Mouse (Mus musculus): Measurements from ENCODE around the gene Hspa1a. TPM values are rescaled to one million over a fixed set of nuclear protein-coding genes. Genes with fewer than 3 reads are reported as not detected.
"Not testable (repeated sequence)": the region's sequence is repeated elsewhere in the genome, so short reads cannot be mapped to it uniquely, and the experiment has no call there.

Hspa1a gene
- 0.94 and 2.1 TPM in 2 replicates for polyA plus RNA-seq (2016; fragmentation: Nextera tagmentation; extraction: Ambion mirVana)

DNA sequence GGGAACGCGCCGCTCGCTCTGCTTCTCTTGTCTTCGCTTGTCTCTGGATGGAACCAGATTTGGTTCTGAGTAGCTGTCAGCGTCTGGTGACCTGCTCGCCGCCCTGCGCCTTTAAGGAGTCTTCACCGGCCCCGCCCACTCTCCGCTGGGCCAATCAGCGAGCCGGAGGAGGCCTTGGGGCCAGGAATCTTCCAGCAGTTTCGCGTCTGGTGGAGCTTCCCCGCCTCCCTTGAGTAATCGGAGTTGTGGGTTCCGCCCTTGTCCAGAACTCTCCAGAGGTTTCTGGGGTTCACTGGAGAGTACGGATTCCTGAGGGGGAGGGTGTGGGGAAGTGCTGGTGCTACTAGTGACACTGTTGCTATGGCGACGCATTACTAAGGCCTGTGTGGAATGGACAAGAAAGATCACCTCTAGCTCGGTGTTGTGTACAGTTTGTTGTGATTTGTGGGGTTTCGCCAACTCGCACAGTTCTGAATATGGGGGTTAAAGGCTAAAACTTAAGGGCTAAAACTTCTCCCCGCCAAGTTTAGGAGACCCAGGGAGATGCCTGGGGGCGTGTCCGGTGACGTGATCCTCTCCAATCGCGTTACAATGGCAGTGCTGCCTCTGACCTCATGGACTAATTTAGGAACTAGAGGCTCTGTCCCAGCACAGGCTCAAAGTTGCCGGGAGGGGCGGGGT, at the start of gene Hspa1a, which contains the start of gene Hspa1l:
TSS of gene Hspa1a (minus strand) at position 88 of the 681 bp plus-strand sequence.
TSS of gene Hspa1l (plus strand) at position 635 of the 681 bp plus-strand sequence.
- H3K9me3 ChIP-seq; H3K4me1 ChIP-seq; H3K36me3 ChIP-seq (replicated peaks): not testable (repeated sequence)
- WGBS = under 1% methylated on average over 33 of the region's 33 CpGs
- DNase-seq (ENCODE audit: extremely low spot score, low spot score) = peak; percentile 77
- H3K4me3 ChIP-seq = peak within 1 kb of the TSS; percentile 57
- peak within 1 kb of the TSS; percentile 78 for H3K27ac ChIP-seq
- H3K27me3 ChIP-seq (ENCODE audit: poor library complexity, severe bottlenecking) = peaks cover 51% of the 10 kb centered on the region

DNA sequence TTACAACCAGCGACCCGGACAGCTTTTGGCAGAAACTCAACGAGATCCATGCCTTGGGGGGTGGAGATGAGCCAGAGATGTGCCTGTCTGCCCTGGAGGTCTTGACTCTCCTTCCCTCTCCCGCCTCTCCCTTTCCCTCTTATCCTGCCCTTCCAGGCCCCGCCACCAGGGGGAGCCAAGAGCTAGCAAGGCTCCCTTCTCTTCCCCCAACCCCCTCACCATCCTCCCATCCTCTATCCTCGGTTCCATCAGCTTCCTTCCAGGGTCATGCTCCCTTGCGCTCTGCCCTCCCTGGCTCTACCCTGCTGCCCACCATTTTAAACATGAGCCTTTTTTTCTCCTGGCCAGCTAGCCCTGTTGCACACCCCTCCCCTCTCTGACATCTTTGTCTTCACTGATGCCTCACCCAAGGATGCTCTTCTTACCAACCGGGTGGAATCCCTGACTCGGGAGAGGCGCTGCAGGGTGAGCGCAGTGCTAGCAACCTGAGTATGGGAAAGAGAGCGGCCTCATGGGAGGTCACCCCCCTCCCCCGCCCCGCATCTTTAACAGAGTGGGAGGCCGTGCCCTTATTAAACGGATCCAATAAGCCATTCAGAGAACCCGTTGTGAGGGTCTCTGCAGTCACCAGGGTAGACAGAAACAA, 49.3 kb upstream of the Hspa1a start:
- Histone ChIP-seq H3K27me3 (ENCODE audit: poor library complexity, severe bottlenecking) (no peaks in the 10 kb centered on the region), H3K27ac (peak overlapping the region; percentile 81), H3K4me1 (peaks cover 42% of the 10 kb centered on the region), H3K9me3 (no peaks in the 10 kb centered on the region), H3K4me3 (peak overlapping the region; percentile 32), H3K36me3 (replicated peaks) (peaks cover 23% of the 10 kb centered on the region)
- DNase-seq (ENCODE audit: extremely low spot score, low spot score) = peak; percentile 91
- 6% methylated on average over 17 of the region's 17 CpGs for WGBS

DNA sequence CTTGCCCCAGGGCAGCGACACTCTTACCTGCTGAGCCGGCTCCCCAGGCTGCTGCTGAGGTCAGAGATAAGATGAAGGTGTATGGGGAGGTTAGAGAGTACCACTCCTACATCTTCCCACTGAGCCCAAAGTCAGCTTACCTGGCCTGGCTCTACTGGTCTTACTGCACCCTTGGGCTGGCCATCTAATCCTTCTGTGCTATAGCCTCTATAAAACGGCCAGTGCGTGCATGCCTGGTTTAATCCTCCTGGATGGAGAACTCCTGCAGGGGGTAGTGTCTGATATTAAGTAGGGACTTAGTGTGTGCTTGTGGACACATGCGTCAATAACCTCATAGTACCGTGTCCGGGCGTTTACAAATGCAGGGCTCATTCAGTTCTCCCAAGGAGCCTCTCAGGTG, 48.6 kb upstream of the Hspa1a start:
- Histone ChIP-seq H3K4me1 (peaks cover 35% of the 10 kb centered on the region), H3K27ac (no peak overlapping the region), H3K27me3 (ENCODE audit: poor library complexity, severe bottlenecking) (no peaks in the 10 kb centered on the region), H3K36me3 (replicated peaks) (peaks cover 31% of the 10 kb centered on the region), H3K9me3 (no peaks in the 10 kb centered on the region), H3K4me3 (no peak overlapping the region)
- WGBS = 90% methylated on average over 8 of the region's 8 CpGs
- no peak for DNase-seq (ENCODE audit: extremely low spot score, low spot score)

DNA sequence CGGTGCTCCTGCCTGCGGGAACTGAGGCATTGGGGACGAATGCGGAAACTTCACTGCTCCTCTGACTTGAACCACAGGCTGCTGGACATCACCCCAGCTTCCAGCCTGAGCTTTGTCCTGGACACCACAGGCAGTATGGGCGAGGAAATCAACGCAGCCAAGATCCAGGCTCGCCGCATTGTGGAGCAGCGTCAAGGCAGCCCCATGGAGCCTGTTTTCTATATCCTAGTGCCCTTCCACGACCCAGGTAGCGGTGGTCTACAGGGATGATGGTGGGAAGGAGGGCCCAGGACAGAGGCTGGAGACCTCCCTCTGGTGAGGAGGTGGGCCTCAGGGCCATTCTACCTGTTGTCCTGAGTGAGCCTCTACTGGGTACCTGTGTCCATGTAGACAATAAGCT, 47.9 kb upstream of the Hspa1a start:
- Histone ChIP-seq H3K27ac (no peak overlapping the region), H3K36me3 (replicated peaks) (peaks cover 37% of the 10 kb centered on the region), H3K27me3 (ENCODE audit: poor library complexity, severe bottlenecking) (no peaks in the 10 kb centered on the region), H3K9me3 (no peaks in the 10 kb centered on the region), H3K4me1 (peaks cover 33% of the 10 kb centered on the region), H3K4me3 (peak overlapping the region; percentile 15; the same call in 1 of the 2 replicates)
- no peak for DNase-seq (ENCODE audit: extremely low spot score, low spot score)
- 81% methylated on average over 11 of the region's 11 CpGs for WGBS

DNA sequence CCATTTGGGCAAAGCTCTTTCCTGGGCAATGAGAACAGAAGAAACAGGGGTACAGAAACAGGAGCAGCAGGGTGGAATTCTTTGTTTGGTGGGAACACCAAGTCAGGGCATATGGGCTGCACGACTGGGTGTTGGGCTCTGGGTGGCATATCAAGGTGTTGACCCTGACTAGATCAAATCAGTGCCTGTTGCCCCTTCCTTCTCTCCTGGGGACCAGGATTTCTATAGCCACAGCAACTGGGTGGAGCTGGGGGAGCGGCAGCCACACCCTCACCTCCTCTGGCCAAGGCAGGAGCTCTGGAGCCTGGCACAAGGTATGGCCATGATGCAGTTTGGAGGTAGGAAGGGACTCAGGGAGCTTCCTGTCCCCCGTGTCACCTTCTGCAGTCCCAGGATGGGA, 46.2 kb upstream of the Hspa1a start:
- peaks cover 16% of the 10 kb centered on the region for H3K4me1 ChIP-seq
- WGBS = 79% methylated on average over 3 of the region's 3 CpGs
- DNase-seq (ENCODE audit: extremely low spot score, low spot score) = no peak
- H3K27ac ChIP-seq = no peak overlapping the region
- H3K4me3 ChIP-seq = no peak overlapping the region
- peaks cover 54% of the 10 kb centered on the region for H3K36me3 ChIP-seq (replicated peaks)
- no peaks in the 10 kb centered on the region for H3K9me3 ChIP-seq
- H3K27me3 ChIP-seq (ENCODE audit: poor library complexity, severe bottlenecking) = no peaks in the 10 kb centered on the region

DNA sequence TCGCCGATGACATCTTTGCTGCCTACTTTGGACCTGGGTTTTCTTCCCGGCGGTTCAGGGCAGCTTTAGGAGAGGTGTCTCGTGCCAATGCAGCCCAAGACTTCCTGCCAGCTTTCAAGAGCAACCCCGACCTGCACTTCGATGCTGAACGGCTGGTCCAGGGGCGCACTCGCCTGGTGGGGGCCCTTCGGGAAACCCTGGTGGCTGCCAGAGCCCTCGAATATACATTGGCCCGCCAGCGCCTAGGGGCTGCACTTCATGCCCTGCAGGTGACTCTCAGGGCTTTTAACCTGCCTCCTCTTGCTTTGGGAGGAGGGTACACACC, 45.7 kb upstream of the Hspa1a start:
- H3K36me3 ChIP-seq (replicated peaks) = peaks cover 59% of the 10 kb centered on the region
- no peak for DNase-seq (ENCODE audit: extremely low spot score, low spot score)
- 73% methylated on average over 14 of the region's 14 CpGs for WGBS
- no peak overlapping the region for H3K27ac ChIP-seq
- no peaks in the 10 kb centered on the region for H3K27me3 ChIP-seq (ENCODE audit: poor library complexity, severe bottlenecking)
- H3K9me3 ChIP-seq = no peaks in the 10 kb centered on the region
- H3K4me3 ChIP-seq = no peak overlapping the region
- peaks cover 16% of the 10 kb centered on the region for H3K4me1 ChIP-seq

DNA sequence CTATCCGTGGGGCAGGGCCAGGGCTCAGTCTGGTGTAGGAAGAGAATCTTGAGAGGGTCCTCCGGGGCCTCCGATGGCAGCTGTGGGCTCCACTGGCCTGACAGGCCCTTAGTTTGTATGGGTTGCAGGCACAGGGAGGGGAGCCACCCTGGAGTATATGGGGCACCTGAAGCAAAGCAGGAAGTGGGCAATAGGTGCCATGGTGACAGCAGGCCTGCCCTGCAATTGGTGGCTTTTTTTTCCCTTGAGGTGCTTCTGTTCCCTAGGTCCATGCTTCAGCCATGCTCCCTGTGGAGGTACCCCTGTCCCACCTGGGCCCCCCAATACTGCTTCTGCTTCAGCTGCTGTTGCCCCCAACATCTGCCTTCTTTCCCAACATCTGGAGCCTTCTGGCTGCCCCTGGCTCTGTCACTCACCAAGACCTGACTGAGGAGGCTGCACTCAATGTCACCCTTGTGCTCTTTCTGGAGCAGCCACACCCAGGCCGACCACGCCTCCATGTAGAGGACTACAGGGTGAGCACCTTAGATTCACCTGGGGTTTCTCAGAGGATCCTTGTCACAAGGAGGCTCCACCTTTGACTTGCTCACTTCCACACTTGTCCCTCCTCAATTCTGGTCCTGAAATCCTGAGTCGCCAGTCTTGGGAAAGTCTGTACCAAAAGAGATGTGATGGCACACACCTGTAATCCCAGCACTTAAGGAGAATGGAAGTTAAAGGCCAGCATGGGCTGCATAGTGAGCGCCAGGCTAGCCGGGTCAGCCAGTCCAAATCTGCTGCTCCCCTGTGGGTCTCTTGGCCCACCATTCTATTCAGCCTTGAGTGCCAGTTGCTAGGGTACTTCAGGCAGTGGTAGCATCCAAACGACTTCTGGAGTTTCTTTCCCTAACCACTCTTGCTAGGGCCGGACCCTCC, 45.1 kb upstream of the Hspa1a start:
- Histone ChIP-seq H3K36me3 (replicated peaks) (peaks cover 66% of the 10 kb centered on the region), H3K9me3 (no peaks in the 10 kb centered on the region), H3K27me3 (ENCODE audit: poor library complexity, severe bottlenecking) (no peaks in the 10 kb centered on the region), H3K27ac (peak overlapping the region; percentile 35; the same call in 1 of the 2 replicates), H3K4me3 (no peak overlapping the region), H3K4me1 (peaks cover 15% of the 10 kb centered on the region)
- 79% methylated on average over 10 of the region's 10 CpGs for WGBS
- no peak for DNase-seq (ENCODE audit: extremely low spot score, low spot score)

DNA sequence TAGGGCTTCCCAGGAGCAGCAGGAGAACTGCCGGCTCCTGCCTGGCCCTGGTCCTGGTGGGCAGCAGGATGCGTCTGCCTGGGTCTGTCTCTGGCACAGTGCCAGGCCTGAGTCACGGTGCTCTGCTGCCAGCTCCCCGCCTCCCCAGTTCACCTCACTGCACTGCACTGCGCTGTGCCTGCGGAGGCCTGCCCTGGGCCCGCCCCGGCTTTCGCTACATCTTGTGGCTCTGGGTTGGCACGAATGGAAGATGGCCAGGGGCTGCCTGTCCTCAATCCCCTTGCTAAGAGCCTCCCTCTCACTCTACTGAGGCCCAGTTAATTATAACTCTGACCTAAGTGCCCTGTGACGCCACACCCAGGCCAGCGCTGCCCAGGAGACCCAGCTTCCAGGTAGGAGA, 44.4 kb upstream of the Hspa1a start, which contains the start of gene Vwa7:
TSS of gene Vwa7 (plus strand) at position 204 of the 400 bp plus-strand sequence.
- no peaks in the 10 kb centered on the region for H3K9me3 ChIP-seq
- H3K36me3 ChIP-seq (replicated peaks) = peaks cover 72% of the 10 kb centered on the region
- peaks cover 9% of the 10 kb centered on the region for H3K4me1 ChIP-seq
- DNase-seq (ENCODE audit: extremely low spot score, low spot score) = no peak
- H3K4me3 ChIP-seq = no peak within 1 kb of the TSS
- H3K27ac ChIP-seq = peak within 1 kb of the TSS; percentile 35; the same call in 1 of the 2 replicates
- no peaks in the 10 kb centered on the region for H3K27me3 ChIP-seq (ENCODE audit: poor library complexity, severe bottlenecking)
- 90% methylated on average over 11 of the region's 12 CpGs for WGBS

DNA sequence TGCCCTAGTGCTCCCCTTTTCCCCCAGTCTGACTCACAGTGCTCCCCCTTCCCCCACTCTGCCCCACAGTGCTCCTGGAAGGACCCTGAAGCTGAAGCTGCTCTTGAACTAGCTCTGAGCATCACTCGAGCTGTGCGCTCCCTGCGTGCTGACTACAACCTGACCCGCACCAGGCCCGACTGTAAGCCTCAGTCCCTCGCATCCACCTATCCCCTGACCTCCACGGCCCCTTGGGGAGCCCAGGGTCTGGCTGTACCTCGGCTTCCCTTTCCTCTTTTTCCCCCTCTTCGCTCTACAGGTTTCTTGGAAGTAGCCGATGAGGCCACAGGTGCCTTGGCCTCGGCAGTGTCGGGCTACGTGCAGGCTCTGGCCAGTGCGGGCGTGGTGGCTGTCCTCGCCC, 43.3 kb upstream of the Hspa1a start:
- DNase-seq (ENCODE audit: extremely low spot score, low spot score) = no peak
- 95% methylated on average over 16 of the region's 16 CpGs for WGBS
- H3K27ac ChIP-seq = no peak overlapping the region
- H3K27me3 ChIP-seq (ENCODE audit: poor library complexity, severe bottlenecking) = no peaks in the 10 kb centered on the region
- no peak overlapping the region for H3K4me3 ChIP-seq
- no peaks in the 10 kb centered on the region for H3K4me1 ChIP-seq
- peaks cover 83% of the 10 kb centered on the region for H3K36me3 ChIP-seq (replicated peaks)
- no peaks in the 10 kb centered on the region for H3K9me3 ChIP-seq

DNA sequence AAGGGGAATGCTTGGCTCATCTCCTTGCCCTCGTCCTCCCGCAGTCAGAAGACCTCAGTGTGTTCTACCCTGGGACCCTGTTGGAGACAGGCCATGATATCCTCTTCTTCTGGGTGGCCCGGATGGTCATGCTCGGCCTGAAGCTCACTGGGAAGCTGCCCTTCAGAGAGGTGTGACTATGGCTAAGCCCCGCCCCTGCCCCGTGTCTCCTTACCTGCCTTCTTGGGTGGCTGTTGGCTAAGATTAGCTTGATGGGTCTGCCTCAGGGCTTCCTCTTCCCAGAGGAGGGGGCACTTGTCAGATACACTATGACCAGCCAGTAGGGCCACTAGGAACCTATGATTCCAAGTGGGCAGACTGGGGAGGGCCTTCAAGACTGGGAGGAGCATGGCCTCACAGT, 41.3 kb upstream of the Hspa1a start:
- Histone ChIP-seq H3K4me1 (no peaks in the 10 kb centered on the region), H3K4me3 (no peak overlapping the region), H3K9me3 (no peaks in the 10 kb centered on the region), H3K36me3 (replicated peaks) (peaks cover 100% of the 10 kb centered on the region), H3K27ac (no peak overlapping the region), H3K27me3 (ENCODE audit: poor library complexity, severe bottlenecking) (no peaks in the 10 kb centered on the region)
- no peak for DNase-seq (ENCODE audit: extremely low spot score, low spot score)
- 93% methylated on average over 6 of the region's 6 CpGs for WGBS

DNA sequence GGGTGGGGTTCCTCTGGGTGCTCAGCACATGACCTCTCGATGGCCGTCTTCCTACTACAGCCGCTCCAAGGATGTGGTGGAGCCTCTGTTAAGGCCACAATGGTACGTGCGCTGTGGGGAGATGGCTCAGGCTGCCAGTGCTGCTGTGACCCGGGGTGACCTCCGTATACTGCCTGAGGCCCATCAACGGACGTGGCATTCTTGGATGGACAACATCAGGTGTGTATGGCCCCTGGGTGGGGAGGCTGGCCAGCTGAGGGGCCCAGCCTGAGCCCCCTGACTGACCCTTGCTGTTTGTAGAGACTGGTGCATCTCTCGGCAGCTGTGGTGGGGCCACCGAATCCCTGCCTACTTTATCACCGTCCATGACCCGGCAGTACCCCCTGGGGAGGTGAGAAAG, 40.5 kb upstream of the Hspa1a start:
- 87% methylated on average over 13 of the region's 13 CpGs for WGBS

DNA sequence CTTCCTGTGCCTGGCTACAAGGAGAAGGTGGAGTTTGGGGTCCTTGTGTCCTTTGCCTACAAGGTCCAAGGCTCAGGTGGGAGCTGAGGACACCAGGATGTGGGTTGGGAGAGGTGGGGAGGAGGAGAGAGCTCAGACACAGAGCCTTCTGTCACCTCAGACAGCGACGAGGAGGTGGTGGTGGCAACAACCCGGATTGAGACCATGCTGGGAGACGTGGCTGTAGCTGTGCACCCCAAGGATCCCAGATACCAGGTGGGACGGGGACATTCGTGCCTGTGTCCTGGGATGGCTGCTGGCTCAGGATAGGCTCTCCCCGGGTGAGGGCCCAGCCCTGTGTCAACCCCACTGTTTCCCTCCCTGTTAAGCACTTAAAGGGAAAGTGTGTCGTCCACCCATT, 39.5 kb upstream of the Hspa1a start:
- no peak for DNase-seq (ENCODE audit: extremely low spot score, low spot score)
- Histone ChIP-seq H3K4me3 (no peak overlapping the region), H3K4me1 (no peaks in the 10 kb centered on the region), H3K27ac (no peak overlapping the region), H3K36me3 (replicated peaks) (peaks cover 100% of the 10 kb centered on the region), H3K27me3 (ENCODE audit: poor library complexity, severe bottlenecking) (no peaks in the 10 kb centered on the region), H3K9me3 (0 out of 2 replicates have a peak, but pooled peaks cover 2% of the 10 kb centered on the region)
- WGBS = 94% methylated on average over 8 of the region's 8 CpGs

More for the DNA sequence above, 40.5 kb upstream of the Hspa1a start:
- no peak overlapping the region for H3K4me3 ChIP-seq
- no peak overlapping the region for H3K27ac ChIP-seq
- no peaks in the 10 kb centered on the region for H3K4me1 ChIP-seq
- H3K9me3 ChIP-seq = no peaks in the 10 kb centered on the region
- peaks cover 100% of the 10 kb centered on the region for H3K36me3 ChIP-seq (replicated peaks)
- no peak for DNase-seq (ENCODE audit: extremely low spot score, low spot score)
- H3K27me3 ChIP-seq (ENCODE audit: poor library complexity, severe bottlenecking) = no peaks in the 10 kb centered on the region
